Mouse (Mus musculus): ENCODE data around the gene Knl1.

DNA sequence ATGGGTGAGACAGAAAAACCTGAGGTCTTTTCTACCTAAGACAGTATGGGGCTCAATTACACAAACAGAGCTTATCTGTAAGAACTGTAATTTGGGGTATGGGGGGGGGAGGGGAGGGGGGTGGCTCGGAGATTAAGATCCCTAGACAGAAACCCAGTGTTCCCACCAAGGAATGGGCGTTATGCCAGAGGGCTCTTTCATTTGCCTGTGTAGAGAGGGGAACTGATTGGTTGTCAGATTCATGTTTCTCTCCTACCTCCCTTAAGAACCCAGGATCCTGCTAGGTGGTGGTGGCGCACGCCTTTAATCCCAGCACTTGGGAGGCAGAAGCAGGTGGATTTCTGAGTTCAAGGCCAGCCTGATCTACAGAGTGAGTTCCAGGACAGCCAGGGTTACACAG, 27.4 kb upstream of the Knl1 start:
- TF ChIP-seq CTCF (IDR thresholded peaks at IDR 0.05; ENCODE audit: borderline replicate concordance, extremely low read depth, insufficient read depth, insufficient read length) (no peak), POLR2A (IDR thresholded peaks at IDR 0.05; ENCODE audit: borderline replicate concordance, extremely low read depth, insufficient read depth, insufficient read length, poor library complexity, severe bottlenecking) (no peak)

Data from brain, embryonic 14.5 days (tissue).